Mouse (Mus musculus) megakaryocyte, embryonic 14.5 days (primary cell): Measurements from ENCODE around the gene Col18a1. TPM values are rescaled to one million over a fixed set of nuclear protein-coding genes. Genes with fewer than 3 reads are reported as not detected.
A peak's percentile ranks its signal among the peaks of the same experiment; 100 is the strongest.

Experiments used
- H3K27me3 ChIP-seq: replicated peaks from 2 replicates; pipeline ENCODE3; 2012; ENCODE audit warnings: inconsistent platforms
- H3K36me3 ChIP-seq: replicated peaks from 2 replicates; pipeline ENCODE3; 2012; ENCODE audit warnings: low read length, inconsistent platforms, mixed read lengths
- H3K4me1 ChIP-seq: 2 replicates; pipeline ENCODE4 v1.6.1; 2012; ENCODE audit warnings: inconsistent platforms
- H3K4me3 ChIP-seq: replicated peaks from 2 replicates; pipeline ENCODE3; 2012; ENCODE audit warnings: moderate library complexity, mild to moderate bottlenecking, inconsistent platforms
- H3K9me3 ChIP-seq: 2 replicates; pipeline ENCODE4 v1.6.1; 2012; ENCODE audit warnings: inconsistent platforms
- FLI1 ChIP-seq: IDR thresholded peaks from 2 replicates; pipeline ENCODE4 v1.6.1; 2012; ENCODE audit warnings: low read length, inconsistent platforms, mixed read lengths
- GATA1 ChIP-seq: IDR thresholded peaks from 3 replicates; pipeline ENCODE4 v1.6.1; 2012; ENCODE audit warnings: mixed read lengths, low read length, inconsistent platforms, borderline replicate concordance
- polyA plus RNA-seq: library from polyadenylated mRNA; stranded (reverse); fragments of >175 nt; gene quantifications from 2 replicates; pipeline ENCODE4 v1.2.3, GENCODE M21; 2012; ENCODE audit warnings: low replicate concordance; ENCODE audit not compliant: insufficient read depth

Col18a1 gene
- polyA plus RNA-seq, 1 experiment: 946 TPM

DNA sequence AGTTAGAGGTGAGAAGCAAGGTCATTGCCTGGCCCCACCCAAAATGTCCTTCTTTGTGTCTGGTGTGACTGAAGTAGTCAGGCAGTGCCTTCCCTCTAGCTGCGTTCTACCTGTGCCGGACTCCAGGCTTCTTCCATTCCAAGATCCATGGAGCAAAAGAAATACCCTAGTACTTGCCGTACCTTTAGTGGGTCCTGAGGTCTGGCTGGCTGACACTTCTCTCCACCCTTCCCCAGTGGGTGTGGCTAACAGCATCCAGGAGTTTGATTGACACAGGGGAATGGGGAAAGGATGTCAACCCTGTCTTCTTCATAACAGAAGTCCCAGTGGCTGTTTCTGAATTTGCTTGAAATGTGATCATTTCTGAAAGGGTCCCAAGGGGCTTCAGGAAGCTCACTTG lies 117.7 kb downstream of the Col18a1 start:
- H3K36me3 ChIP-seq: peaks cover 97% of the 10 kb centered on the region
- peaks cover 6% of the 10 kb centered on the region for H3K9me3 ChIP-seq
- no peaks in the 10 kb centered on the region for H3K27me3 ChIP-seq
- peaks cover 4% of the 10 kb centered on the region; the same call in 1 of the 2 replicates for H3K4me1 ChIP-seq
- no peak for TF ChIP-seq FLI1
- TF ChIP-seq GATA1: no peak
- H3K4me3 ChIP-seq: no peak overlapping the region

DNA sequence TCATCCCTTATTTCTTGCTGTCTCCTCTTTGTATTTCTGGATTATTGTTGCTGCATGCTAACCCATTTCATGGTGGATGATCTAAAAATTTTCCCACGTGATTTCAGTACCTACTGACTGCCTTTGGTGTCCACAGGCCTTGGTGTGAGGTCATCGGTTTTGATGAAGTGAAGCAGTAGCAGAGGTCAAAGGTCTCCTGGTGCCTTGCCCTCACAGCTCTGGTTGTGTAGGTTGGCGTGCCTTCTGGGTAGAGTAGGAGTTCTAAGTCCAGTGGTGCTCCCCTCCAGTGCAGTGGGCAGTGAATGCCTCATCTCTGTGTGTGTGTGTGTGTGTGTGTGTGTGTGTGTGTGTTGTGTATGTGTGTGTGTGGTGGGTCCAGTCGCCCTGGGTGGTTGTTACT lies 118.2 kb downstream of the Col18a1 start:
- Histone ChIP-seq H3K27me3 (no peaks in the 10 kb centered on the region), H3K4me1 (peaks cover 4% of the 10 kb centered on the region; the same call in 1 of the 2 replicates), H3K4me3 (no peak overlapping the region), H3K9me3 (peaks cover 6% of the 10 kb centered on the region), H3K36me3 (peaks cover 97% of the 10 kb centered on the region)
- TF ChIP-seq FLI1: no peak
- no peak for TF ChIP-seq GATA1

DNA sequence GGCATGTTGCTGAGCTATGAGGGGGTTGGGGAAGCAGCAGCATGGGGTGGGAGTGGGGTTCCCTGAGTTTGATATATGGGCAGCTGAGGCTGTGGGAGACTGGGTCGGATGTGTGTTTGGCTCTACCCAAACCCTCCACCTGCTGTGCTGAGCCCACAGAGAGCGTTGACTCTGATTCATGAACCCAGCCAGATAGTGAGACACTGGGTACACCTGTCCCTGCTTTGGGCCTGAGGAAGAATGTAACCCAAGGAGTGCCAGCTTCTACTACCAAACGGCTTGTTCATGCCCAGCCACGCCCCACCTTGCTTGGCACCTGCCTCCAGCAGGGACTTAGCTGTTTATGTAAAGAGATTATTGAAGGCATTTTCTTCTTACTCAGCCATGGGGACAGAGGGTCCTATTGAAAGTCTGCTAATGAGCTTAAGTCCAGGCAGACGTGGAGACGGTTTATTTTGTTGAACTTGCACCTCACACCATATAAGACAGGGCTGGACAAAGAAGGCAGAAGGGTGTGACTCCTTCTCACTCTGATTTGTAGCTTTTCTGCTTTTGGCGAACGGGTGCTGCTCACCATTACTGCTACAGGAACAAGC lies 127.7 kb downstream of the Col18a1 start:
- Histone ChIP-seq H3K9me3 (no peaks in the 10 kb centered on the region), H3K36me3 (peaks cover 74% of the 10 kb centered on the region), H3K27me3 (no peaks in the 10 kb centered on the region), H3K4me1 (peaks cover 39% of the 10 kb centered on the region), H3K4me3 (no peak overlapping the region)
- TF ChIP-seq FLI1 (no peak), GATA1 (no peak)

DNA sequence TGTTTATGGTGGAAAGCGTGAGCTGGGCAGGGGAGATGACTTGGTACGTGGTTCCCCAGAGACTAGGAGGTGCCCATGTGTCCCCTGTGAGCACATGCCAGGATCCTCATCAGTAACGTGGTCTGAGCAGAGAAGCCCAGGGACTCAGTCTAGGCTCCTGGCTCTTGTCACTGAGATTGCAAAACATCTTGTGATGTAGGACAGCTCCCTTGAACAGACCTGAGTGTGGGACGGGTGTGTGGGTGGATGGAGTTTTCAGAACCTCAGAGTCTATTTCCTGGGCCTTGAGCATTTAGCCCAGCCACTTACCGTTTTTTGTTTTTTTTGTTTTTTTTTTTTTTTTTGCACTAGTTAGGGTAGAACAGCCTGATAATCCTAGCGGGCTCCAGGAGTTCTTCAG lies 130.9 kb downstream of the Col18a1 start:
- Histone ChIP-seq H3K36me3 (peaks cover 43% of the 10 kb centered on the region), H3K27me3 (peaks cover 5% of the 10 kb centered on the region), H3K9me3 (no peaks in the 10 kb centered on the region), H3K4me3 (peak overlapping the region; percentile 28), H3K4me1 (peaks cover 49% of the 10 kb centered on the region)
- TF ChIP-seq FLI1 (no peak), GATA1 (no peak)

DNA sequence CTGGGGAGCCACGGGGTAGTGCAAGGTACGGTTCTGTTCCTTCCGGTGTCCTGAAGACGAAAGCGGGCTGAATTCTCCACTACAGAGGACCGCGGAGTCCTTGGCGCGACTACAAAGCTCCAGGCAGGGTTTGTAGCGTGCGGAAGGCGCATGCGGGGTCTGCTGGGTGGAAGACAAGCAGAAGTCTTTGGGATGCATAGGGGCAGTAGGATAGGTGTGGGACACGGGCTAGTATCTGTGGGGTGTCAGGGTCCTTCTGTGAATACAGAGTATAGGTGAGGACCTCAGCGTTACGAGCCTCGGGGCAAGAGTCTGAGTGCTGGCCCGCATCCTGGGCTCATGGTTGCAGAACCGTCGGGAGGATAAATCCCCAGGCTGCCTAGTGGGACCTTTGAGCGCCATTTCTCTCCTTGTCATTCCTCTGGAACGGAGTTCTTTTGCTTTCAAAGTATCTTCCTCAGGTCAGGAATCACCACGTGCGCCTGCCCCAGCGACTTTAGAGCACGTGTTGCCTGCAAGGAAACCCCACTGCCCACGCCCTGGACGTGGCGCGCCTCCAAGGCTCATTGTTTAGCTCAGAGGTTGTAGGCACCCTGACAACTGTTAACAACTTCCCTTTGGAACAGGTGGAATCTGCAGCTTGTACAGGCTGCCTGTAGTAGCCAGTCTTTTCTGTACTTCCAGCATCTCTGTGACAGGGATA lies 132.9 kb downstream of the Col18a1 start:
- H3K9me3 ChIP-seq: peaks cover 10% of the 10 kb centered on the region; the same call in 1 of the 2 replicates

DNA sequence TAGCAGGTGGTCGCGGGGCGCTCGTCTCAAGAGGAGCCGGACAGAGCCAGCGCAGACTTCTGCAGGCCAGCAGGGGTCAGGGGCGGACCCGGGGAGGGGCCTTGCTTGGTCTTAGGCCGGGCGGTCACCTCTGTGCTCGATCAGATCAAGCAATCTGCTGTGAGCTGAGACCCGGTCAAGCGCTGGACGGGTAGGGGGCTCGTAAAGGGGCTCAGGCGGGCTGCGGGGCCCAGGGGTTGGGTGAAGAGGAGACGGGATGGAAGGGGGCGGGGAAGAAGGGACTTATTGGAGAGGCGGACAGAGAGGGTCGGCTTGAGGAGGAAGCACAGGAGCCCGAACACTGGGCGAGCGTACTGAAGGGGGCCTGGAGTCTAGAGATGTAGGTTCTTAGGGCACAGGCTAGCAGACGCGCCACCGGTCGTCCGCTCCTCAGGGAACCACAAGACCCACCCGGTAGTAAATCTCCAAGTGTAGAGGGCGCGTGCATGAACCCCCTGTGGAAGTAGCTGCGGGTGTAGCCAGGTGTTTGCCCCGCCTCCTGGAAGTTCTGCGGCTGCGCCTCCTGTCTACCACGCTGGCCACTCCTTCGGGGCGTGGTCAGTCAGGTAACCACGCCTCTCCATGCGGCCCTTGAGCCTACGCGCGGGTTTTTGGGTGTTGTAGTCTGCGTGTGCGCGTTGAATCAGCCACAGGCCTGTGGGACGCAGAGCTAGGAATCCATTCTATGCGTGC lies 133.6 kb downstream of the Col18a1 start:
- peaks cover 49% of the 10 kb centered on the region for H3K4me1 ChIP-seq
- H3K36me3 ChIP-seq: peaks cover 17% of the 10 kb centered on the region
- H3K9me3 ChIP-seq: peaks cover 10% of the 10 kb centered on the region
- H3K27me3 ChIP-seq: peaks cover 16% of the 10 kb centered on the region
- TF ChIP-seq FLI1 (no peak), GATA1 (no peak)
- H3K4me3 ChIP-seq: peak overlapping the region; percentile 96

More for the DNA sequence above, 132.9 kb downstream of the Col18a1 start:
- Histone ChIP-seq H3K4me1 (peaks cover 49% of the 10 kb centered on the region), H3K27me3 (peaks cover 16% of the 10 kb centered on the region), H3K4me3 (peak overlapping the region; percentile 96), H3K36me3 (peaks cover 24% of the 10 kb centered on the region)
- TF ChIP-seq FLI1 (no peak), GATA1 (no peak)

DNA sequence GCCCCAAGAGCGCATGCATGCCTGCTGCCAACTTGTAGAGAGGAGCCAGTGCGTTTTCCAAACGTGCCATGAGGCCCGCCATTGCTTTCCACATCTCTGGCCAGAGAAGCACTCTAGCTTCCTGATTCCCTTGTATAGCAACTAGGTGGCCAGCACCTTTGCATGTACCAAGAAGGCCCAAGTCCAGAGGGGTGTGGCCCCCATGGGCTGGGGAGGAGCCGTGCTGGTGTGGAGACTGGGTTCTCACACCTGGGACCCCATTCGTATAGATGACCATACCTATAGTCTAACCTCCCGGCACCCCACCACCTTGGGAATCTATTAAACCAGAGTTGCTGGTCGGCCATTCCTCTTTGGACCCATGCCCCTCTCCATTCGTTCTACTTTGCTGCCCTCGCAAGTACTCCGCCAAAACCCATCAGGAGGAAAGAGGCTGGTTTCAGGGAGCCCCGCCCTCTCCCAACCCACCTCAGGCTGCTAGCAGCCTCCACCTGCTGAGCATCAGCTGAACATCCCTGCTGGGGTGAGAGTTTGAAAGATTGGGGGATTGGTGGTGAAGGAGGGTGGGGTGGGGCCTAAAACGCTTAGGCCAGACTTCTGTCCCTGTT lies 134.5 kb downstream of the Col18a1 start, which contains the start of gene Slc19a1:
Slc19a1 (plus strand) TSS at position 474 of the 608 bp plus-strand sequence.
- Histone ChIP-seq H3K27me3 (peaks cover 25% of the 10 kb centered on the region), H3K4me3 (peak within 1 kb of the TSS; percentile 96), H3K9me3 (peaks cover 14% of the 10 kb centered on the region), H3K4me1 (peaks cover 42% of the 10 kb centered on the region), H3K36me3 (peaks cover 10% of the 10 kb centered on the region)
- TF ChIP-seq GATA1 (no peak), FLI1 (no peak)

DNA sequence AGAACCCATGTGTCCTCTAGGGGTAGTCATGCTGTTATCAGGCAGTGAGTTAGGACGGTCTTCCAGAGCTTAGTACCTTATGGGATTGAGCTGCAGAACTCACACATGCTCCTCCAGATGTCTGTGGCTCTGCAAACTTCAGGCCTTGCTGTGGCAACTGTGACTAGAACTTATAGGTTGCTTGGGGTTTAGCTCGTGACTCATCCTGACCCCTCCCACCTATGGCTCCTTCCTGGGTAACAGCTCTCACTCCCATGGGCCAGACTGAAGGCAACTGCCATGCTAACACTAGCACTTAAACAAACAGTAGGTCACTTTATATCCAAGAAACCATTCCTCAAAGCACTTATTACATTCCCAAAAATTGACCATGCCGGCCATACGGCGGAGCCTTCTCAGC lies 135.7 kb downstream of the Col18a1 start:
- Histone ChIP-seq H3K36me3 (no peaks in the 10 kb centered on the region), H3K4me1 (peaks cover 38% of the 10 kb centered on the region), H3K27me3 (peaks cover 35% of the 10 kb centered on the region), H3K9me3 (peaks cover 14% of the 10 kb centered on the region), H3K4me3 (no peak overlapping the region)
- TF ChIP-seq GATA1: no peak
- no peak for TF ChIP-seq FLI1

DNA sequence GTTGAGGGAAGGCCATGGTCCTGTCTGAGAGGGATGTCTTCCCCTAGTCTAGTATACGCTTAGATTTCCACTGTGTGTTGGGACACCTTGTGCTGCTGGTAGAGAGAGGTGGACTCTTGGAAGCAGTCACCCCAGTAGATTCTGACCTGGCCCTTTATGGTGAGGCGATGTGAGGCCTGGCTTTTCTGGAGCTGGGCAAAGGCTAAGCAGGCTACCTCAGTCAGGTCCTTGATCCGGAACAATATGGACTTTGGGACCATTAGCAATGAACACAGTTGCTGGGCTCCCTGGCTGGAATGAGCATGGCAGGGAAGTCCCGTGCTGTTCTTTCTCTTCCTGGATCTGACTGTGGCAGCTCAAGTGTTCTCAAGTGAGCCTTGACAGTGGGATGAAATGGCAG lies 136.6 kb downstream of the Col18a1 start:
- peaks cover 14% of the 10 kb centered on the region for H3K9me3 ChIP-seq
- no peaks in the 10 kb centered on the region for H3K36me3 ChIP-seq
- no peak overlapping the region for H3K4me3 ChIP-seq
- no peak for TF ChIP-seq FLI1
- no peak for TF ChIP-seq GATA1
- H3K4me1 ChIP-seq: peaks cover 29% of the 10 kb centered on the region
- peaks cover 42% of the 10 kb centered on the region for H3K27me3 ChIP-seq

DNA sequence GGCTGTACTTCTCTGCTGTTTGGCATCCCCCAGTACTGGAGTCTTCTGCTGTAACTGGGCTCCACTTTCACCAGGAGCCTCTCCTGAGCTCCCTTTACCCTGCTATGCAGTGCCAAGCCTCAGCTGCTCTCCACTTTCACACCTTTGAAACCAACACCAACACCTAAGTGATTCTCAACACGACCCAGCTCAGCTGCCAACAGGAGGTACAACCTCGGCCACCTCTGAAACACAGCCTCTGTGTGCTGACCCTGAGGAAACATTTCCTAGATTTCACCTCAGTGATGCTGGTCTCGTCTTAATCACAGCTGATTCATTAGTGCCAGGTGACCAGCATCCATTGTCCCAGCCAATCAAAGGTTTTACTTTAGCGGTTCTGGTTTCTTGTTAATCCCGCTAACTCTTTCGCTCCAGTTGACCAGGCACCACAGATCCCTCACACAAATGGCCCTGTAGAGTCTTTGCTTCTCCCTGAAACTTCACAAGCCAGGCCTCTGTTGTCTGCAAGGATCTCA lies 137.5 kb downstream of the Col18a1 start:
- H3K4me1 ChIP-seq: peaks cover 20% of the 10 kb centered on the region
- peaks cover 50% of the 10 kb centered on the region for H3K27me3 ChIP-seq
- H3K9me3 ChIP-seq: peaks cover 14% of the 10 kb centered on the region
- TF ChIP-seq GATA1 (no peak), FLI1 (no peak)
- no peak overlapping the region for H3K4me3 ChIP-seq
- H3K36me3 ChIP-seq: no peaks in the 10 kb centered on the region
